Mouse (Mus musculus) erythroblast, embryonic 14.5 days (primary cell): ENCODE data around the gene Stxbp2.

ENCODE experiments used
- GATA1 ChIP-seq: IDR thresholded peaks from 2 replicates; pipeline ENCODE4 v1.6.1; 2012; ENCODE audit warnings: low read length, inconsistent platforms, mixed read lengths
- TAL1 ChIP-seq: IDR thresholded peaks from 3 replicates; pipeline ENCODE4 v1.6.1; 2012; ENCODE audit warnings: low read length, inconsistent platforms, mixed read lengths

- no peak for TF ChIP-seq GATA1
- no peak for TF ChIP-seq TAL1
Observed at GRCm38 (mm10) chr8:3656725-3657381, 26.1 kb downstream of the Stxbp2 start.
